Mouse (Mus musculus) CD4-positive, CD25-positive, alpha-beta regulatory T cell, adult 2 months (primary cell): Measurements from ENCODE around the gene Zfand4.
"Not testable (repeated sequence)": the region's sequence is repeated elsewhere in the genome, so short reads cannot be mapped to it uniquely, and the experiment has no call there.

Experiments
- DNase-seq: peaks from one replicate; pipeline ENCODE4 v3.0.0-alpha.2; 2012; ENCODE audit warnings: low read depth, low spot score

Zfand4 gene

GRCm38 (mm10) chr6:116319259-116319658 lies 55.2 kb downstream of the Zfand4 start:
- no peak for DNase-seq

GRCm38 (mm10) chr6:116326641-116327040 lies 62.6 kb downstream of the Zfand4 start:
- DNase-seq: no peak

GRCm38 (mm10) chr6:116331396-116331795 lies 67.4 kb downstream of the Zfand4 start:
- no peak for DNase-seq

GRCm38 (mm10) chr6:116337466-116337834 lies 73.4 kb downstream of the Zfand4 start:
- DNase-seq: no peak

- DNase-seq: peak; percentile 59
Measured at GRCm38 (mm10) chr6:116337835-116338501, 73.9 kb downstream of the Zfand4 start, which contains the start of gene March8. Gene March8, plus strand, starts transcription at chr6:116338024.

- no peak for DNase-seq
Measured at GRCm38 (mm10) chr6:116338520-116338919, 74.5 kb downstream of the Zfand4 start.

GRCm38 (mm10) chr6:116339088-116339487 lies 75.1 kb downstream of the Zfand4 start:
- DNase-seq: no peak

GRCm38 (mm10) chr6:116340521-116340920 lies 76.5 kb downstream of the Zfand4 start:
- no peak for DNase-seq

- DNase-seq: no peak
Measured at GRCm38 (mm10) chr6:116347953-116348352, 83.9 kb downstream of the Zfand4 start.

GRCm38 (mm10) chr6:116349997-116350396 lies 86.0 kb downstream of the Zfand4 start:
- no peak for DNase-seq

- DNase-seq: no peak
Measured at GRCm38 (mm10) chr6:116350643-116351042, 86.6 kb downstream of the Zfand4 start.

- DNase-seq: no peak
Measured at GRCm38 (mm10) chr6:116351534-116351933, 87.5 kb downstream of the Zfand4 start.

- DNase-seq: no peak
Measured at GRCm38 (mm10) chr6:116353428-116353827, 89.4 kb downstream of the Zfand4 start.

- not testable (repeated sequence) for DNase-seq
Measured at GRCm38 (mm10) chr6:116356311-116356947, 92.4 kb downstream of the Zfand4 start.

- no peak for DNase-seq
Measured at GRCm38 (mm10) chr6:116356948-116357325, 92.9 kb downstream of the Zfand4 start.

GRCm38 (mm10) chr6:116358056-116358455 lies 94.0 kb downstream of the Zfand4 start:
- DNase-seq: no peak

GRCm38 (mm10) chr6:116359256-116359655 lies 95.2 kb downstream of the Zfand4 start:
- no peak for DNase-seq

- DNase-seq: no peak
Measured at GRCm38 (mm10) chr6:116361463-116361862, 97.4 kb downstream of the Zfand4 start.

- DNase-seq: no peak
Measured at GRCm38 (mm10) chr6:116361993-116362392, 98.0 kb downstream of the Zfand4 start.

GRCm38 (mm10) chr6:116367971-116368370 lies 103.9 kb downstream of the Zfand4 start:
- no peak for DNase-seq

GRCm38 (mm10) chr6:116369811-116370210 lies 105.8 kb downstream of the Zfand4 start:
- no peak for DNase-seq

- no peak for DNase-seq
Measured at GRCm38 (mm10) chr6:116370216-116370976, 106.4 kb downstream of the Zfand4 start.

GRCm38 (mm10) chr6:116371500-116371899 lies 107.5 kb downstream of the Zfand4 start:
- DNase-seq: no peak
